Mouse (Mus musculus) common myeloid progenitor, adult 5-6 weeks (primary cell): ENCODE data around the gene Smc4. TPM values are rescaled to one million over a fixed set of nuclear protein-coding genes. Genes with fewer than 3 reads are reported as not detected.

ENCODE experiments used
- ATAC-seq: replicated peaks from 2 replicates; pipeline ENCODE4 v1.8.0; 2016; ENCODE audit warnings: low read depth, mild to moderate bottlenecking, moderate TSS enrichment, inconsistent platforms; ENCODE audit not compliant: poor library complexity, severe bottlenecking
- total RNA-seq: library from RNA; stranded (forward); fragments of 200-1000, 187-1606 nt; gene quantifications from 2 replicates; pipeline ENCODE4 v1.2.3, GENCODE M21; 2017

Smc4 gene
- total RNA-seq, result 723 and 854 TPM in 2 replicates

DNA sequence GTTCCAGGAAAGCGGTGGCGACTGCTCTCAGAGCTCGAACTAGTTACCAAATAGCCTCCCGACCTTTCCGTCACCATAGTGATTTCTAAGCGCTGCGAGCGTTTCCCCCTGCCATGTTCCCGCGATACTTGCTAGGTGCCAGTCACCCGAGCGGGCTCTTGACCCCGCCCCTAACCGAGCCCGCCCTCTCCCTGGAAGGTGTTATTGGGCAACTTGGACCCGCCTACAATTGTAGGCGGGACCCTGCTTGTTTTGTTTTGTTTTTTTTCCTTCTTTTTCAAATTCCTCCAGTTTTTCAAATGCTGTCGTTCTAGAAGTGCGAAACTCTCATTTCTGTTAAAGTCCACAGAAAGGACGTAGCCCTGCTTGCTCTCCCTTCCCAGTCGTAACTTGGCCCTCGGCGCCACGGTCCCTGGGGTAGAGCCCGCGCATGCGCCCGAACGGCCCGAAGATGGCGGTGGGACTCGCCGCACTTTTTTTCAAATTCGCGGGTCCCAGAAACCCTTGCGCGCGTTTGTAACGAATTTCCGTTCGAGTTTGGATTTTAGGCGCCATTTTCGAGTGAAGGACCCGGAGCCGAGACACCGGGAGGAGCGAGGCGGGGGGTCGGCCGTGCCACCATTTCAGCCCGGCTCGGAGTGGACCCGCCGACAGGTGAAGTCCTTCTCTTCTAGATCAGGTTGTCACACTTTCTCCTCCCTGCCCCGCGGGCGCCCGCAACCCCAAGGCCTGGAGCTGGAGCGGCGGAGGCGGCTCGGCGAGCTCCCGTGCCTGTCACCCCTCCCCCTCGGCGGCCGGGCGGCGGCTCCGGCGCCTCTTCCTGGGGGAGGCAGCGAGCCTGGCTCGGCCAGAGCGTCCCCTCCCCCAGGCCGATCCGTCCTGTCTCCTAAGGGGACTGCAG, at the start of gene Smc4, which contains the start of gene Ift80:
Gene Smc4, plus strand, starts transcription at position 302 of the 901 bp plus-strand sequence.
Gene Ift80, minus strand, starts transcription at position 134 of the 901 bp plus-strand sequence.
- peak; percentile 88 for ATAC-seq

DNA sequence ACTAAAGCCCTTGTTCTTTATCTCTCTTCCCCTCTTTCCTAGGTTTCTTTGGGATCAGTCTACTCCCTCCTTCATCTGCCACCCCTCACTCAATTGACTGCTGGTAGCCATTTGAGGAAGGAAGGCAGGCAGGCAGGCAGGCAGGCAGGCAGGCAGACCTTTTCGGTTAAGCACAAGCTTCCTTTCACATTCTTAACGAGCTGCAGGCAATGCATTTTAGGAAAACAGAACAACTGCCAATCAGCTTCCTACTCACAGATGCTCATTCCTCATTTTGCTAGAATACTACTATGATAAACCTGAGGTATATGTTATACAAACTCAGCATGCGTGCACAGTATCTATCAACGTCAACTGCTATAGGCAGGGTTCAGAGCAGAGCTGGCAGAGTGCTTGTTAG, 48.1 kb upstream of the Smc4 start:
- 0 out of 2 replicates have a peak, but pooled peaks have one; percentile 16 for ATAC-seq

DNA sequence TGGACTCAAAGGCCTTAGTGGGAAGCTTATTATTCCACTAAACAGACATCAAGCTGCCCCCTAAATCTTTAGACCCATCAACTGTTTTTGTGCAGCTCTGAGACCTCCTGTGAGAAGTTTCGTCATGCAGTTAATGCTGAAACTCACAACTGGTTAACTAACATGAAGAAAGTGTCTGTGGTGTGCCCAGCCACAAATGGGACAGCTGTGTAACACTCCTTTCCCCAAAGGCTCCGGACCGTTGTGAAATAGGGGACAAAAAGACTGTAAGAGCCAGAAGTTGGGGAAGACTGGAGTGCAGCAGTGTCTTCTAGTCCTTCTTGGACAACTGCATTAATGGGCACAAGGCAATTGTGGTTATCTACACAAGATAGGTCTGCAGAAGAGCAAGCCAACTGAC, 47.1 kb upstream of the Smc4 start:
- ATAC-seq, result peak; percentile 43; the same call in 1 of the 2 replicates

DNA sequence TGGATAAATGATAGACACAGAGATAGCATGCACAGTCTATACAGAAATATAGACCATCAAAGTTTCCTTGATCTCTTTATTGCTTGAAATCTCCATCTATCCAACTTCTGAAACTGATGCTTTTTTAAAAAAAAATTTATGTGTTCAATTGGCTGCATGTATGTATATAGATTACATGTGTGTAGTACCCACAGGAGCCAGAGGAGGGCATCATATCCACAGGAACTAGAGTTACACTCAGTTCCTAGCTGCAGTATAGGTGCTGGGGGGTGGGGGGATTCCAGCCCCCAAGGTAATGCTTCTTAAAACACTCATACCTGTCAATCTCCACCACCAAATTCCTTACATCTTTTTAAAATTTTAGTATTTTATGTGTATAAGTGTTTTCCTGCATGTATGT, 39.9 kb upstream of the Smc4 start:
- no peak for ATAC-seq

DNA sequence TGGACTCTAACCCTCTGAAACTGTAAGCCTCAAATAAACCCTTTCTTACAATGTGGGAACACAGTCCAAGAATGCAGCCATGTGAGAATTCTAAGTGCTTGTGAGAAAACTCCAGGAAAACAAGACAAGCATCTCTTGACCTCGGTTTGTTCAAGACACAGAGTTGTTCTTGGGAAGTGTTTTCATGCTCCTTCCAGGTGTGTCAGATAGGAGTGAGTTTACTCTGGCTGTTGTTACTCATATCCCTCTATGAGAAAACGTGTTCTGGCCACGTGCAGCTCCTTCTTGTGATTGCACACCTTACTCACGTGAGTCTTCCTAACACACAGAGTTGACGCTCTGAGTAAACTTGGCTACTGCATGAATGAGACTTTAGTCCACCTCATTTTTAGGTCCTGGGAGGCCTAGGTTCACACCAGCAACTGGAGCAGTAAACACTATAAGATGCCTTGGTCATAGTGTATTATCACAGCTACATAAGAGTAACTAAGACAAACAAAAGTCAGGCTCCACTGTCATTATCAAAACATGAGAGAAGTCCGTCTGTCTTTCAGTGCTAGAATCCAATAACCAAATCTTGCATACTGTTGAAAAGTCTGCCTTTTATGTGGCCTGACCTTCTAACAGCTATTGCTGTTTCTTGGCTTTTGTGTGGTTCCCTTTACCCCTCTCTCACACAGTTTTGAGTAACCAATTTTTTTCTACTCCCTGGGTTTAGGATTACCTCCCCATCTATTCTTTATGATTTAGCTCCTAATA, 37.8 kb upstream of the Smc4 start:
- ATAC-seq, result no peak

DNA sequence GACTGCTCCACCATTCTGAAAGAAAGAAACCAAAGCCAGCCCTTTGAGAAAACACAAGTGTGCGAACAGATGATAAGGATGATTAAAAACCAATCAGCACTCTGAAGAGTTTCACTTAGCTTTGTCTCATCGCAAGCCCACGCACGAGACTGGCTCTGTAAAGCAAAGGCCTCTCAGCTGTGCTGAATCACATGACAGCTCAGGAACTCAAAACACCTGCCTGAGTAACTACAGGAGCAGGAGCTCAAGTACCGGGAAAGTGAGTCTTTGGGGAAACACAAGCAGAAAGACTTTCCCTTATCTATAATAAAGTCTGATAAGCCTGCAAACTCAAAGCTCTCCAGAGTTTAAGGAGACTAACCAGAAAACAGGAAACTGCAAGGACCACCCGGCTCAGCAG, 37.1 kb upstream of the Smc4 start:
- peak; percentile 32; the same call in 1 of the 2 replicates for ATAC-seq

DNA sequence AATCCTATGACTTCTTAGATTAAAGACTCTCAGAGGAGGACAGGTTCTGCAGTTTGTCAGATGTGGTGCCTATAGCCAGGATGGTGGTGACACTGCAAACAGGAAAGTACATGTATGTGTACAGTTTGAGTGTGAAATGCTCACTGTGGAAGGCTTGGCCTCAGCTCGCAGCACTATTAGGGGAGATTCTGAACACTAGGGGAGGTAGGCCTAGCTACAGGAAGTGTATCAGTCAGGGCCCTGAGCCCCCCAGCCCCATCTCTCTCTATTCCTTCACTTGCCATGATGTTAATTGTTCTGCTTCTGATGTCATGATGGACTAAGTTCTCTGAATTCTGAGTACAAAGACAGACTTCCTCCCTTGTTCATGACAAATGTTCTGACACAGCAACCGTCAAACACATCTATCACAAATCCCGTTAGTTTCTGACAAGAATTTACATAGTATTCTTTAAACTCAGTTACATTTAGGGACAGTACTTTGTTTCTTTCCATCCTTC, 35.4 kb upstream of the Smc4 start:
- no peak for ATAC-seq

DNA sequence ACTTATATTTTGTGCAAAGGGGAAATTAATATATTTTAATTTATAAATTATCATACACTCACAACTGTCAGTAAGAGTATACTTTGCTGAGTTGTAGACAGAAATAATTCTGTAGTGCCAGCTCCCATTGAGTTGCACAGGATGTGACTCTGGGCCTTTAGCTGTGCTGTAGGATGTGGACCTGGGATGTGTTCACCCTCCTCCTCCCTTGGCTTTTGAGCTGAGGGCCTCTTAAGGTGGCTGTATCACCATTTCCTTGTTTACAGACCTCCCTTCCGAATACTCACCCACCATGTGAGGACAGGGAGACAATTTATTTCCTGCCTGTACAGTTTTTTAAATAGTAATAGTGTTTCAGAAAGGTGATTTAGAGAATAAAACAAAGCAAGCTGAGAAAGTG, 31.0 kb upstream of the Smc4 start:
- ATAC-seq, result no peak

DNA sequence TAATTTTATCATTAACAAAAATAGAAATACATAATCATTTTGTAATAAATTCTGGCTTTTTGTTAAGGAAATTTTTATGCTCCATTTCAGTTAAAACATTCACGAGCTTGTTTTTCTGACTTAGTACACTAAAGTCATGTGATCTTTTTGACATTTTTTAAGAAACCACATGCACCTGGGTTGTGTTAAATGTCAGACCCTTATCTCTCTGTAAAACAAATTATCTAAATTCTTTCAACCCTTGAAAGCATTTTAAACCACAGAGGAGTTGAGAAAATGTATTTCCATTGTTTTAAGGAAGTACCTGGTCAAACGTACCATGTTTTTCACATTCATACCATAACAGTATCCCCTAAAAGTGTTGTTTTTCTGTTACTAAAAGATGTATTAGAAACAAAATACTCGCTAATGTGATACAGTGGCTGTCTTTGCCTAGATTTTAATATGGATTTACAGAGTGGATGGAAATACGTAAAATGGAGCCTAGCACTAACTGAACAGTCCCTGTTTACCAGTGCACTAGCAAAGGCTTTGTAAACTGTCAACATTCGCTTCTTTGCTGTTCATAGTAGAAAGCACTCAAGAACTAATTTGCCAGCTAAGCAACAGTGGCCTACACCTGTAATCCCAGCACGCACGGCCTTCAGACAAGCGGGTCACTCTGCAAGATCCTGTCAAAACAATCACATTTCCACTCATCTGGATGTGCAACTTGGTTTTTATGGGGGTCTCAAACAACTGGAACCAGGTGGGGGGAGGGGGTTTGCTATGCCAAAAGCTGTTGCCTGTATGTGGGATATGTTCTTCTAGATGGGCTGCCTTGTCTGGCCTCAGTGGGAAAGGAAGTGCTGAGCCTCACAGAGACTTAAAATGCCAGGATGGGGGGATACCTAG, 29.7 kb upstream of the Smc4 start:
- ATAC-seq, result no peak

DNA sequence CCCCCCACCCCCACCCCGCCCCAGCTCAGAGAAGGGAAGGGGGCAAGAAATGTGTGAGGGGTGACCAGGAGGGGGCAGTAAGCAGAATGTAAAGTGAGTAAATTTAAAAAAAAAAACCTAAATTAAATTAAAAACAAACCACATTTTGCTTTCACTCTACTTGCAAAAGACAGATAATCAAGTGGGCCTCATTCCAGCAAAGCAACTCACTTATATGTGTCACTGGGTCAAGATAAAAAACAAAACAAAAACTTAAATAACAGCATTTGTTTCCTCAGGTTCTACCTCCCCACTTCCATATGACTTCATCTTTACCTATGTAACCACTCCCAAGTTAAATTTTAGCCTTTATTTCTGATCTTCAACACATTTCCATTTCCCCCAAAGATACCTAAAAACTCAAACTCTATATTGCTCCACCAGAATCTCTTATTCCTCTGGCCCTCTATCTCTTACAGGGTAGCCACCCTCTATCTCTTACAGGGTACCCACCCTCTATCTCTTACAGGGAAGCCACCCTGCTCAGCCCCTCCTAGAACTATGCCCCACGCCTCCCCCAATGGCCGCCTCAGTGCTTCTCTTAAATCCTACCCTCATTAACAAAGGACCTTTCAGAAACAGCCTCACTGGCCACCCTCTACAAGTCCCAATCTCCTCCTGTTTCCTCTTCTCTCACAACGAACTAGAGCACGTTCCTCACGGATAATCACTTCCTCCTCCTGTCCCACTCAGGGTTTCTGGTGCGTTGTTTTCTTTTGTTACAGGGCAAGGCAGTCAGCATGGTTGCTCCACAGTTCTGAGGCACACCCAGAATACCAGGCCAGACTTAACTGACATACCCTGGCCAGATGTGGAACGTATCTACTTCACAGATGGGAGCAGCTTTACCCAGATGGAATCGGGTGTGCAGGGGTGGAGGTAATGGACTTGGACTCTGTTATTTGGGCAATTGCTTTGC, 28.7 kb upstream of the Smc4 start:
- peak; percentile 17 for ATAC-seq

DNA sequence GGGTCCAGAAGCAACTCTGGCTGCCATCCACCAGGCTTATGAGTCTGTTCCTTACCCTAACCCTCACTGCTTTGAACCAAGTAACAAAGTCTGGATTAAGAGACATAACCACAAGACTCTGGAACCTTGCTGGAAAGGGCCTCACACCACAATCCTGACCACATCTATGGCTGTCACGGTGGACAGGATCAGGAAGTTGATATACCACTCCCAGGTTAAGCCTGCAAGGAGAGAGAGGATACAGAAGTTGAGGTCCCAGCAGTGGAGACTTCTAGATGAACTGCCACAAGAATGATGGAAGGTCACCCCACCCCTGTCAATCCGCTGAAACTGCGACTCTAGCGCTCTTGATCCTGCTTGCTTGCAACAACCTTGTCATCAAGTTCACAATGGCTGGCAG, 26.8 kb upstream of the Smc4 start:
- ATAC-seq, result peak; percentile 74

DNA sequence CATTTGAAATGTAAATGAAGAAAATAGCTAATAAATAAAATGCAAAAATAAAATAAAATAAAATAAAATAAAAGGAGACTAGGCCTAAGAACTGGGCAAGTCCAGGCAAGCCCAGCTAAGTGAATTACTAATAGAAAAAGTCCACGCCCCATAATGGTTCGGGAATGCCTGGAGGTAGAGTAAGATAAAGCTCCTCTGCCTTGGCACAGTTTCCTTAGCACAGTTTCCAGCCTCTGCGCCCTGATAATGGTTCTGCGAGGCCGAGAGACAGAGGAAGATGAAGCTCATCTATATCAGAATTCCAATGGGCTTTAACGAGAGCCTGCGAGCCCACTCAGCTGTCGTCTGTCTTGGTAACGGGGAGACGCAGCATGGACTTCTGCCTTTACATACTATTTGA, 25.4 kb upstream of the Smc4 start:
- no peak for ATAC-seq

DNA sequence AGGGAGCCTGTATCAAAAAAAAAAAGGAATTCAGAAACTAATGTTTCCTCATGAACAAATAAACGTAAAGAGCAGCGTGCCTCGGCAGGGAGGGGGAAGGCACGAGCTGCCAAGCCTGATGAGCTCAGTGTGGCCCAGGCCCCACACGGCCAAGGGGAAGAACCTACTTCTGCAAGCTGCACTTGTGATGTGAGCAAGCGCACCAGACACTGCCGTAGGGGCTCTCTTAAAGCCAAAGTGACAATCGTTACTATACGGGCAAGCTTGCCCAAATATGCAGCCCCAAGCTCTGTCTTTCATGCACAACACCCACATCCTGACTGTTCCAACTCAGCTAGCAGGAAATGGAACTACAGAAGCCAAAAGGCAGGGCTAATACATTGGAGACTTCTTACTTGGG, 23.6 kb upstream of the Smc4 start:
- peak; percentile 71 for ATAC-seq

DNA sequence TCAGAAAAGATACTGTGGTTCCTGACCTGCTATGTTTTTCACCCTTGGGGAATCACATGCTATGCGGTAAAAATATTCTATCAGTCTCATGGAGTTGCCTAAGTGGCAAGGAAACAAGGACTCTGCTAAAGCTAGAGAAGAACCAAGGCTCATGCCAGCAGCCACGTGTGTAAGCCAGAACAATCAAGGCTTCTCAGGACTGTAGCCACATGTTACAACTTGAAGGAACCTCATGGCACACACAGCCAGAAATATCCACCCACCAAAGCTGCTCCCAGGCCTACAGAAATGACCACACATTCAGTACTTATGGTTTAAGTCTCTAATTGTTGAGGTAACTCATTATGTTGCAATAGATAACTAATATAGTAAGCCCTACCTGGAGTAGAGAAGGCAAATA, 18.0 kb upstream of the Smc4 start:
- no peak for ATAC-seq

DNA sequence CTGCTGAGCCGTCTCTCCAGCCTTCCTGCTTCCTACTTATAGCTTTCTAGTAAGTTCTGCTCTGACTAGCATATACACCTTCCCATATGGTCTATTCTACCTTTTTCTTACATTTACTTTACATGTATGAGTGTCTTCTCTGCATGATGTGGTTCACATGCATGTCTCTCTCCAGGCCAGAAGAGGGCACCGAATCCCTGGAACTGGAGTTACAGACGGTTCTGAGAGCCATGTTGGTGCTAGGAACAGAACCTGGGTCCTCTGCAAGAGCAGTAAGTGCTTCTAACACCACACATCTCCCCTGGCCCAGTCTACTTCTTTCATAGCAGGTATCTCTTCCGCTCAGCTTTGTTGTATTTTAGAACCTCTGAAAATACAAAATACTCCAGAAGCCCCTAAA, 1.8 kb upstream of the Smc4 start:
- ATAC-seq, result no peak

DNA sequence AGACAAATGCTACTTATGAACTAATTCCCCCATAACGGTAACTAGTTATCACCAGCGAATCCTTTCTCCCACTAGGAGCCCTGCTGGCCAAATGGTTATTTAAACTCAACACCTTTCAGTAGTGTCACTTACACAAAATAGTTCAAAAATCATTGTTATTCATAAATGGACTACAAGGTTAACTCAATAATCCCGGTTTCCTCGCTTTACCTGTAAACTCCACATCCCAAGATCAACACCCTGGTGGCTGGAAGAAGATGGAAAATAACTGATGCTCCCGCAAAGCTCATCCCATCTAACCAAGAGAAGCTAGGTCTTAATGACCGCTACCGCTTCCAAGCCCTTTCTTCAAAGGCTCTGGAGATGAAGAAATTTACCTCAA, 492 bp upstream of the Smc4 start:
- peak; percentile 8; the same call in 1 of the 2 replicates for ATAC-seq

DNA sequence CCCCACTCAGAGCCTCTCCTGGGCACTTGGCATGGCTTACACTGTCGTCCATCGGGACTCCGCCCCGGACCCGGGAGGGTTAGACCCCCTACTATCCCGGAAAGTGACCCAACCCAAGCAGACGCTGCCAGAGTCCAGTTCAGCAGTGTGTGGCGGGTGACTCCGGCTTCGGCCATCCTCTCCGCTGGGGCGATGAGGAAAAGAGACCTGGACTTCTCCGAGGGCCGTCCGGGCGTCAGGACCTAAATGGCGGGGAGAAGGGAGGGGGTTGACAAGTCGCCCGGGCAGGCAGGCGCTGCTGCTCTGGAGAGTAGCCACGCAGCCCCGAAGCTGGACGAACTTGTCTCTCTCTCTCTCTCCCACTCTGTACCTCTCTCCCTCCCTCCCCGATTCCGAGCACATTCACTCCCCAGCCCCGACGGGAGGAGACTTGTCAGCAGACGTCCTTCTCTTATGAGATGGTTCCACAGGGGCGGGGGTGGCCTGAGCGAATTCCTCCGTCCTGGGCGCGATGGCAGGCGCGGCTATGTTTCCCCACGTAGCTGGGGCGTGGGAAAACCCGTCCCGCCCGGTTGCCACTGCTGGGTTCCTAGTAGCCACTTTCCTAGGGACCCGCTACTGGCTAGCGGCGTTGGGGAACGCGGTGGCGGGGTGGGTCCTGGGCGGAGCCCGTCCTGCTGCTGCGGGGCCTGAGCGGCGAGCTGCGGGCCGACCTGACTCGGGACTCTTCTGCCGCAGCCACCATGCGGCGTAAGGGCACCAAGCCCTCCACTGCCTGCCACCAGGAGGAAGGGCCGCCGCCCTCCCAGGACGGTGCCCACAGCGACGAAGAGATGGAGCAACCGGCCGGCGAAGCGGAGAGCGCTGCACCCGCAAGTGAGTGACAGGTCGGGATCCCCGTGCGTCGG, 1.1 kb downstream of the Smc4 start:
- peak; percentile 51 for ATAC-seq

DNA sequence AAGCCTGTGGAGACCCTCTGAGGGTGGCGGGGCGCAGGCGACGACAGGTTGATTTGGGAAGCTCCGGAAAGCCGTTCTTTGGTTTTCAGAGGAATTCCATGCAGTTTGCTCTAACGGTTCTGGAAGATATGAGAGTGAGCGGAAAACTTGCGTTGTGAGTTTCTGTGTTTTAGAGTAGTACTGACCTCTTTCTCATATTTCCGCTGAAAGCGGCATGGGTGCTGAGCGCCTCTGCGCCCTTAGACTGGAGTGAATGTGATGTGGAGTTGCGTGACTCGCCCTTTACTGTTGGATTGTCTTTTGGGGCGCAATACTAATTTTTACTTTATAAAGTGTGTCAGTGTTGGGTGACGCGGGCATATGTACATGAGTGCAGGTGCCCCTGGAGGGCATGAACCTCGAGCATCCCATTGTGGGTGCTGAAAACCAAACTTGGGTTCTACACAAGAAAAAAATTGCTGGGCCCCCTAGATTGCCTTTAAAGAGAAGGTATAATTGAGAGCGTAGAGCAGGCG, 1.8 kb downstream of the Smc4 start:
- ATAC-seq, result no peak
